25 mouse cellular contexts compared by ENCODE assay signal in genomic region chr13:83914697-83915096, GRCm38 (mm10).
"Had no signal": no experiment of that assay in that cellular context is flagged by ENCODE, and none has a peak within 500 bp of the region (broad histone marks: within the 10 kb centered on the region; RNA-seq: fewer than 3 reads in every experiment).

No protein-coding gene starts in this region.

- H3K4me2 ChIP-seq: heart, embryonic 12.5 days; hindbrain, embryonic 12.5 days; hindbrain, embryonic 14.5 days; intestine, embryonic 15.5 days; limb, embryonic 12.5 days; liver, embryonic 11.5 days; liver, embryonic 13.5 days had no signal

- H3K36me3 ChIP-seq: heart, embryonic 10.5 days; heart, embryonic 12.5 days; hindbrain, embryonic 10.5 days; hindbrain, embryonic 12.5 days; intestine, embryonic 15.5 days; limb, embryonic 10.5 days; limb, embryonic 12.5 days; liver, embryonic 13.5 days had no signal

- ATAC-seq: hindbrain, embryonic 16.5 days; inflammation-experienced regulatory T-cells, adult 6 months; intestine, embryonic 15.5 days; intestine, postnatal 0 days had no signal

- H3K9ac ChIP-seq: heart, embryonic 12.5 days; hindbrain, embryonic 12.5 days; hindbrain, embryonic 14.5 days; intestine, embryonic 15.5 days; limb, embryonic 12.5 days; liver, embryonic 13.5 days had no signal

- H3K27me3 ChIP-seq: heart, embryonic 12.5 days; hindbrain, embryonic 12.5 days; intestine, embryonic 15.5 days; limb, embryonic 12.5 days; liver, embryonic 13.5 days had no signal

- H3K4me3 ChIP-seq: gastrocnemius, adult 2 months; heart, embryonic 10.5 days; heart, embryonic 12.5 days; hindbrain, embryonic 10.5 days; hindbrain, embryonic 12.5 days; intestine, embryonic 15.5 days; layer of hippocampus, adult 2 months; left cerebral cortex, adult 2 months; limb, embryonic 10.5 days; limb, embryonic 12.5 days; liver, embryonic 13.5 days had no signal

- DNase-seq: gastrocnemius, adult 2 months; gastrocnemius, postnatal 10 days; gastrocnemius, postnatal 25 days; heart, adult 18-20 months; heart, postnatal 10 days; heart, postnatal 4 days; kidney, adult 18-20 months; kidney, adult 9 months; kidney, postnatal 4 days; liver; liver, embryonic 13.5 days had no signal

- H3K9me3 ChIP-seq: heart, embryonic 10.5 days; heart, embryonic 12.5 days; intestine, embryonic 15.5 days; limb, embryonic 10.5 days; liver, embryonic 13.5 days had no signal

- H3K4me1 ChIP-seq: heart, embryonic 12.5 days; hindbrain, embryonic 10.5 days; hindbrain, embryonic 12.5 days; intestine, embryonic 15.5 days; limb, embryonic 10.5 days; limb, embryonic 12.5 days; liver, embryonic 13.5 days had no signal

- H3K27ac ChIP-seq: gastrocnemius, adult 2 months; heart, embryonic 10.5 days; hindbrain, embryonic 10.5 days; hindbrain, embryonic 12.5 days; hindbrain, embryonic 14.5 days; intestine, embryonic 15.5 days; layer of hippocampus, adult 2 months; left cerebral cortex, adult 2 months; limb, embryonic 10.5 days; limb, embryonic 12.5 days; liver, embryonic 13.5 days had no signal
